Mouse (Mus musculus): ENCODE measurements around the gene Foxo6.
A peak's percentile ranks its signal among the peaks of the same experiment; 100 is the strongest.

Foxo6 gene

GRCm38 (mm10) chr4:120284187-120284586, 3.0 kb downstream of the Foxo6 start:
- no peak for DNase-seq (ENCODE audit: low spot score)

GRCm38 (mm10) chr4:120283141-120283540, 4.0 kb downstream of the Foxo6 start:
- DNase-seq (ENCODE audit: low spot score): peak; percentile 60

- no peak for DNase-seq (ENCODE audit: low spot score)
These were observed 4.5 kb downstream of the Foxo6 start for GRCm38 (mm10) chr4:120282568-120283091.

DNA sequence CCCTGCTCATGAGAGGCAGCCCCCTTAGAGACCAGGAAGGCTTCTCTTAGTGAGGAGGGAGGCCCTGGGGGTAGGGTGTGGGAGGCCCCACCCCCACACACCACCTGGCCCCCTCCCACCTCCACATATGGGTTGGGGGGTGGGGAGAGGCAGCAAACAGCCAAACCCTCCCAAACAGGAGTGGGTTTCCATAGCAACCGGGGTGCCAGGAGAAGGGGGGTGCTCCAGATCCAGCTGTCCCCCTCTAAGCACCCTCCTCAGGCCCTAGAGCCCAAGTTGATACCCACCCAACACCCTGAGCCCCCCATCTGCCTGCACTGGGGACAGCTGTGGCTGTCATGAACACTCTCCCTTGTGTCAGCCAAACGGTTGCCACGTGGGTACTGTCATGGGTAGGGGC, 6.1 kb downstream of the Foxo6 start:
- DNase-seq (ENCODE audit: low spot score): no peak

GRCm38 (mm10) chr4:120280432-120280831, 6.7 kb downstream of the Foxo6 start:
- DNase-seq (ENCODE audit: low spot score): no peak

GRCm38 (mm10) chr4:120277255-120277928, 9.8 kb downstream of the Foxo6 start:
- no peak for DNase-seq (ENCODE audit: low spot score)

DNA sequence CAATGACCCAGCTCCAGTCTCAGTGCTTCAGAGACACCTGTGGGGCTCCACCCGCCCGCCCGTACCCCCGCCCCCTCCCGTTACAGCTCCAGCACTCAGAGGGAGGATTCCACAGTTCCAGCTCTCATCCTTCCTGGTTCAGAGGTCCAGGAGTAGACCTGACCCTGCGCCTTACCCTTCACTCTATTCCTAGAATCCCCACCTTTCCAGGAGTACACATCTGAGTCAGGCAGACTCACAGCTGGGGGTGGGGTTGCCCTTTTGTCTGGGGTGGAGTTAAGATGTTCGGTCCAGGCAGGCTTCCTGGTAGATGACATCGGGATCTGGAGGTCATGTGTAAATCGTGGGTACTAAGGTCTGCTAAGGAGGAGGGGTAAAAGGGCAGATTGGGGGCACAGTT, 11.7 kb downstream of the Foxo6 start:
- DNase-seq (ENCODE audit: low spot score): no peak

DNA sequence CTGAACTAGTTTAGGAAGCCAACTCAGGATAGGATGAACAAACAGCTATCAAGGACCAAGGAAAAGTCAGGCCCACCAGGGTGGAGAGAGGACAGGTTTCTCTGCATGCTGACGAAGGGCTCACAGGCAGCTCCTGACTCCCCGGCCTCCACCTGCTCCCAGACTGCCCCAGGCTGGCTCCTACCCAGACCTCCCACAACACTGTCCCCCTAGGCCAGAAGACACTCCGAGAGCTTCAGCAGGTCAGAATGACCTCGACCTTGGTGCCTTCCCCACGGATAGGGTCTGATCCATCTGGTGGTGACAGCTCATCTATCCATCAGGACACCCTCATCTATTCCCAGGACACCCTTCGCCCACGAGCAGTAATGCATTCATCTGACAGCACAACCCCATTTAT, 13.6 kb downstream of the Foxo6 start:
- no peak for DNase-seq (ENCODE audit: low spot score)

- no peak for DNase-seq (ENCODE audit: low spot score)
These were observed 15.1 kb downstream of the Foxo6 start for GRCm38 (mm10) chr4:120271886-120272580.

GRCm38 (mm10) chr4:120271208-120271607, 15.9 kb downstream of the Foxo6 start:
- no peak for DNase-seq (ENCODE audit: low spot score)

DNA sequence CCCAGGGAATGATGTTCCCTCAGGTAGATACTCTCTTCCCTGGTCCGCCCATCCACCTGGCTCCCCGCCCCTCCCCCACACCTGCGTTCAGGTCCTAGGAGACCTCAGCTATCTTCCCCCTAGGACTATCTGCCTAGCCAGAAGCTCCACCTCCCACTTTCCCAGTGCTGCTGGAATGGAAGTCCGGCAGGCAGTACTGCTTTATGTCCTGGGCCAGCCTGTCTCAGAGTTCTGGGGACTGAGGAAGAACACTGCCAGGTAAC, 16.3 kb downstream of the Foxo6 start:
- no peak for DNase-seq (ENCODE audit: low spot score)

DNA sequence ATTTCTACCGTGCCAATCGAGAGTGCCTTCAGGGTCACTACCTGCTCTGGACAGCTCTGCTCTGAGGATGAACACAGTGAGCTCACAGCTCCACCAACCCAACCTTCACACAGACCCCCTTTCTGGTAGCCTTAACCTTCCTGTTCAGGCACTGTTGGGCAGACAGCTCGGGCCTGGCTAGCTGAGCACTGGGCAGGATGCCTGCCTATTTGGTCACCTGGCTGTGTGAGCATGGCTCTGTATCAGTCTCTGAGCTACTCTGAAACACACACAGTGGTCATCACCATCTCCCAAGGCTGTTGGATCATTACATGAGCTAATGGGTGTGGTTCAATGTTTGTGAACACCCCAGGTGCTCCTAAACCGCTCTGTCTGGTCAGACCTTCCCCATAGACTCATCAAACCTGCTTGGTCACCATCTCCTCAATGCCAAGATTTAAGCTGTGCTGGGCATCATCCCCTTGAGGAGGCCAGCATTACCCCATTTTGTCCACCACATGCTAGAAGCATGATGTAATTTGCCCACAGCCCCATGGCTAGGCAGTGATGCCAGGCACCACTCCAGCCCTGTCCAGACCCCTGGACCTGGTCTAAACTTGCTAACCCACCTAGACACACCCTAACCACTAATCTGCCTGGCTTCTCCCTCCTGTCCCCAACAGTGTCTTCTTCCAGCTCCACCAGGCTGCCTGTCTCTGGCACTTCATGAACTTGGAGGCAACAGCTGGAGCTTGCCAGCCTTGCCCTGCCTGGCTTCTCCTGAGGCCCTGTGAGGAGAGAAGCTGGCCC, 16.8 kb downstream of the Foxo6 start:
- no peak for DNase-seq (ENCODE audit: low spot score)

DNA sequence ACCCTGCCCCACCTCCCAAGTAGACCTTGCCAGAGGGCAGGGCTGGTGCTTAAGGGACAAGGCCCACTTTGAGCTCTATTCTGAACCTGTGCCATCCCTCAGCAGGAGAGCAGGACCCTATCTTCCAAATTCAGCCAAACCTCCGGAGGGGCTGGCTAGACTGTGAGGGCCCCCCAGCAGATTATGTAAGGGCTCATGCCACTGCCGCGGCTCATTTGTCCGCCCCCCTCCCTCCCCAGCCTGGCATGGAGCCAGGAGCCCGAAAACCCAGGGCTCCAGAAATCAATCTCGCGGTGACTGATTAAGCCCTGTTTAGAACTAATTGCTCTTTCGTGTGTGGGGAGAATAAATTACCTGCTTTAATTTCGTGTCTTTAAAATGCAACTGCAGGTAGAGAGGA, 17.7 kb downstream of the Foxo6 start:
- DNase-seq (ENCODE audit: low spot score): no peak

DNA sequence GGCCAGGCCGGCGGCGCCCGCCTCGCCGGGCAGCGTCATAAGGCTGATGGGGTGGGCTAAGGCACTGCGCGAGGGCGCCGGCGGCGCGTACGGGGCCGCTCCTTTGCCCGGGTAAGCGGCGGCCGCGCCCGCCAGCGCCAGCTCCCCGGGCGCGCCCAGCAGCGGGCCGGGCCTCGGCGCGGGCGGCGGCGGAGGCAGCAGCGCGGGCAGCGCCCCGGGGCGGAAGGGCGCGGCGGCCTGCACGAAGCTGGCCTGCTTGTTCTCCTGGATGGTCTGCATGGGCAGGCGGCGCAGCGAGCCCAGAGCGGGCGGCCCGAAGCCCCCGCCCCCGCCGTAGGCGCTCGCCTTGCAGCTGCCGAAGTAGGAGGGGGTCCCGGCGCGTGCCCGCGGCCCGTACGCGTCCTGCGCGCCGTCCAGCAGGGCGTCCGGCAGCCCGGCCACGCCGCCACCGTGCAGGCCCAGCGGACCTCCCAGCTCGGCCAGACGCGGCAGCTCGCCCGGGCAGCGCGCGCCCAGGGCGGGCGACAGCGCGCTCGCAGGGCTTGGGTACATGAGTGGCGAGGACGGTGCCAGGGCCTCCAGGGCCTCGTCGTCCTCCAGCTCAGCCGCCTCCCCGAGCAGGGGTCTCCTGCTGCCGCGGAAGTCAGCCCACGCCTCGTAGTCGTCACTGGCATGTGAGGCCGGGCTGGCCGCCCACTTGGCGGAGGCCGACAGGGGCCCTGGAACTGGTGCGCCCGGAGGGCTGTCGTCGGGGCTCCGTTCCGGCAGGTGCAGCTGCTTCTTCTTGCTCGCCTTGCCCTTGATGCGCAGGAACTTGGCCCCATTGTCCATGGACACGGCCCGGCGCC, 18.7 kb downstream of the Foxo6 start:
- no peak for DNase-seq (ENCODE audit: low spot score)

DNA sequence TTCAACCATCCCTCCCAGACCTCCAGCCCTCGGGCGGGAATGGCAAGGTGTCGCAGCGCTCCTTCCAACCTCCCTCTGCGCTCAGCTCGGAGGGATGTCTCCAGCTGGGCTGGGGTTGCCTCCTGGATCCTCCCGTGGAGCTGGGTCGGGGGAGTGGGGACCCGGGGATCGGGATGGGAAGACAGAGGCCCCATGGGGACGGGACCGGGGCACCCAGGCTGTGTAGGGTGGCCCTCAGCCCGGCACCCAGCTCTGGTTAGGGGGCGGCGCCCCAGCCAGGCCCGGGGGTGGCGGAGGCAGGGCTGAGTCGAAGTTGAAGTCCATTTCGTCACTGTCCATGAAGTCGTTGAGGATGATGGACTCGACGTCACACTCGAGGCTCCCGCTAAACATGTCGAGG, 19.5 kb downstream of the Foxo6 start:
- DNase-seq (ENCODE audit: low spot score): no peak

DNA sequence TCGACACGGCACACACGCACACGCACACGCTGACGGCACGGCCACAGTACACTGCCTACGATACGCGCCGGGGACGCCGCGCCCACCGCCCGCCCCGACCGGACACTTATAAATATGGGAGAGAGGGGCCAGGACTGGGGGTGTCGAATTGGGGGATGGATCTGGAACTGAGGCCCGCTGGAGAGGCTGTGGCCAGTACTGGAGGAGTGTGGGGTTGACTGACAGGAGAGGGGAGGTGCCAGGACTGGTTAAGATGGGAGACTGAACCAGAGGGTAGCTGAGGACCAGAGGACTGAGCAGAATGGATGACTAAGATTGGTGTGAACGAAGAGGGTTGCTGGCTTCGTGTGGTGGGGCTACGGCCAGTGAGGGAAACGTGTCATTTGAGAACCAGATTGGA, 20.0 kb downstream of the Foxo6 start:
- no peak for DNase-seq (ENCODE audit: low spot score)

DNA sequence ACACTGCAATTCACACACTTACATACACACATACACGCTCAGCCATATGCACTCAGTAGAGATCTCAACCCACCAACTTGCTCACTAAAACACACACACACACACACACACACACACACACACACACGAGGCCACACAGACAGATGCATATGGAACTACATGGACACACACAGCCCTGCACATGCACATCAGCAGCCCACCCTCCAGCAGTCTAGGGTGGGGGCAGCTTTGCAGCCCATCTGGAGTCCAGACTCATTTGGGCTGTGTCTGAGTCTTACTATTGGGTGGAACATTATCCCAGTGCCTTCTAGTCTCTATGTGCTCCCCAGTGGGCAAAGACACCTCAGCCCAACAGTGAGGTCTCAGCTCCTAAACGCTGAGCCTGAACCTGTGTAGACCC, 23.0 kb downstream of the Foxo6 start:
- DNase-seq (ENCODE audit: low spot score): no peak

DNA sequence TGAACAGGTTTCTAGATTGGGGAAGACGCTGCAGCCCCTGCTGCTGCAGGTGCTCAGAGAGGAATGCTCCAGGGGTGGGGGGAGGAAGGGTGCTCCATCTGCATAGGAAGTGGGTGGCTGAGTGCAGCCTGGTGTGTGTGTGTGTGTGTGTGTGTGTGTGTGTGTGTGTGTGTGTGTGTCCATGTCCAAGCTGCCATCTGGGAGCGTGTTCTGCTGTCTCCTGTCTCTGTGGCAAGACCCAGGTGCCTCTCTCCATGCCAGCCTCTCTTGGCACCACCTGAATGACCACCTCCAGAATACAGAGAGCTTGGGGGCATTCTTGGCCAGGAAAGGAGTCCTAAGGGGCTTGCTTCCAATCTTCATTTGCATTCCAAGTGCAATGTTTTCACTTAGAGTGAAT, 24.4 kb downstream of the Foxo6 start:
- no peak for DNase-seq (ENCODE audit: low spot score)

DNA sequence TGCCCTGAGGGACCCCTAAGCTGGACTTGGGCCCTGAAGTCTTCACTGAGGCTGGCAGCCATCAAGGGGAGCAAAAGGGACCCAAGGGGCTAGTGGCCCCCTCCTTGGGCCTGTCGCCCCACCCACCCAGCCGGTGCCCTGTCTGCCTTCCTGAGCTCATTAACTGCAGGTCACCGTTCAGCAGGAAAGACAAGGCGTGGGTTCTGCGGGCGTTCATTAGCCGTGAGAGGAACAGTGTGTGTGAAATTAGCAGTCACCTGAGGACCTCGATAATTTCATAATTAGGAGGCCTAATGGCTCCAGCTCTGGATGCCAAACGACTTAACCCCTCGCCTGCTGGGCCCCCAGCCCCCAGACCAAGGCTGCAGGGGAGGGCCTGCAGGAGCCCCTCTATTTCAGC, 24.9 kb downstream of the Foxo6 start:
- no peak for DNase-seq (ENCODE audit: low spot score)

GRCm38 (mm10) chr4:120259356-120260181, 27.6 kb downstream of the Foxo6 start:
- no peak for DNase-seq (ENCODE audit: low spot score)

- DNase-seq (ENCODE audit: low spot score): no peak
These were observed 38.3 kb downstream of the Foxo6 start for GRCm38 (mm10) chr4:120248800-120249261.

All from urinary bladder, postnatal 25 days (tissue).